Mouse (Mus musculus) forebrain, embryonic 12.5 days (tissue): ENCODE measurements around the gene Rnf43. TPM values are rescaled to one million over a fixed set of nuclear protein-coding genes. Genes with fewer than 3 reads are reported as not detected.
A peak's percentile ranks its signal among the peaks of the same experiment; 100 is the strongest.

Experiments used
- ATAC-seq: fragments of 200-750 bp; cut with Nextera tagmentation; 2 replicates; pipeline ENCODE4 v1.8.0; 2017; ENCODE audit warnings: moderate TSS enrichment; ENCODE audit not compliant: low FRiP score
- H3K27ac ChIP-seq: fragments of 300-500 bp; sonication (generic); 2 replicates; pipeline ENCODE4 v1.5.1; 2016; ENCODE audit warnings: mild to moderate bottlenecking
- H3K27me3 ChIP-seq: fragments of 300-500 bp; sonication (generic); 2 replicates; pipeline ENCODE4 v1.6.1; 2016; ENCODE audit warnings: mild to moderate bottlenecking
- H3K36me3 ChIP-seq: fragments of 300-500 bp; sonication (generic); replicated peaks from 2 replicates; pipeline ENCODE4 v1.6.1; 2016; ENCODE audit warnings: mild to moderate bottlenecking
- H3K4me1 ChIP-seq: fragments of 300-500 bp; sonication (generic); 2 replicates; pipeline ENCODE4 v1.6.1; 2016
- H3K4me2 ChIP-seq: fragments of 300-500 bp; sonication (generic); 2 replicates; pipeline ENCODE4 v1.6.1; 2016; ENCODE audit warnings: mild to moderate bottlenecking, moderate library complexity
- H3K4me3 ChIP-seq: fragments of 300-500 bp; sonication (generic); replicated peaks from 2 replicates; pipeline ENCODE4 v1.5.1; 2016; ENCODE audit warnings: mild to moderate bottlenecking
- H3K9ac ChIP-seq: fragments of 300-500 bp; sonication (generic); 2 replicates; pipeline ENCODE4 v1.6.1; 2016; ENCODE audit warnings: mild to moderate bottlenecking
- H3K9me3 ChIP-seq: fragments of 300-500 bp; sonication (generic); 2 replicates; pipeline ENCODE4 v1.6.1; 2016
- WGBS: fragments of 180-500 bp; shearing (Covaris S2); methylation state at CpG from one replicate; pipeline ENCODE4 v1.1.7; 2016; 5-methylcytosine and 5-hydroxymethylcytosine counted together
- polyA plus RNA-seq: library from polyadenylated mRNA; unstranded; fragments of >200 nt; fragmentation: Nextera tagmentation; extraction: Ambion mirVana; gene quantifications from 2 replicates; pipeline ENCODE4 v1.2.1, GENCODE M21; 2016

Rnf43 gene
- polyA plus RNA-seq, 1 experiment from 2014 or later: 1.4 TPM

DNA sequence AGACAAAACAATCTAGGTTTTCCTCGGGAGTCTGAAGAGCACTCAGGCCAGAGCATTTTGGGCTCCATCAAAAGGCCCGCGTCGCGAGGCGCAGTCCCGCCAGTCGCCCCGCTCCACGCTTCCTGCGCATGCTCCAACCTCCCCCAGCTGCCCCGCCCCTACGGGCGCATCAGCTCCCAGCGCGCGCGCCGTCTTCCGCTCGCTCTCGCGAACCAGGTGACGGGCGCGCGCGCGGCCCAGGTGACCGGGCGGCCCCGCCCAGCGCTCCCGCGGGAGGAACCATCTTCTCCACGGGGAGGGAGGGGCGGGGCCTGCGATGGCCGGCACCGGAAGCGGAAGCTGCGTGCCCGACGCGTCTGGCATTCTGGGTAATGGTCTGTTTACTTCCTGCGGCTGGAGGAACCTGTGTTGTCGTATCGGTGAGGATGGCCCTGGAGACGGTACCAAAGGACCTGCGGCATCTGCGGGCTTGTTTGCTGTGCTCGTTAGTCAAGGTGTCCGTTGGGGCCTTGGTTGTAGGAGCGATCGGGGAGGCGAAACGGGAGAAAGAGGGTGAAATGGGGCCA is 74.7 kb downstream of the Rnf43 start, which contains the start of gene Supt4a:
Supt4a (plus strand) TSS at position 378 of the 566 bp plus-strand sequence.
- no peaks in the 10 kb centered on the region for H3K9me3 ChIP-seq
- under 1% methylated on average over 57 of the region's 57 CpGs for WGBS
- peak within 1 kb of the TSS; percentile 85 for H3K4me3 ChIP-seq

DNA sequence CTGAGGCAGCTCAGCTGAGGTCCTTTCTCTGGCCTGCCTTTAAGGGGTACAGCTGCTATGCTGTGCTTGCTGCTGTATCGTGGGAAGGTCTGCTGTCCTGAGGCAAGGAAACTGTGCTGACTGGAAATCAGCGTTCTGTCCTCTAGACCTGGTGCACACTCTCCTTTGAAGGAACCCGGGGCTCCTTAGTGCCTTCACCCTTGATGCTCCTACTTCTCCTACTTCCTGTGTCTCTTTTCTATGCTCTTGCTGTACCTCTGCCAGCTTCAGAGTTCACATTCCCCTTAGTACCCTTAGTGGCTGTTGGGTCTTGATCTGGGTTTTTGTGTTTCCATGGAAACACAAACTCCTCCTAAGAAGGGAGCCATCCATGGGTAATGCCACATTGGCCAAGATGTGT is 81.2 kb downstream of the Rnf43 start:
- Histone ChIP-seq H3K27ac (no peak overlapping the region), H3K4me1 (no peaks in the 10 kb centered on the region), H3K9me3 (no peaks in the 10 kb centered on the region), H3K4me2 (no peak overlapping the region), H3K9ac (no peak overlapping the region), H3K27me3 (no peaks in the 10 kb centered on the region), H3K36me3 (peaks cover 48% of the 10 kb centered on the region), H3K4me3 (no peak overlapping the region)
- 95% methylated on average over 3 of the region's 3 CpGs for WGBS
- ATAC-seq: no peak

More for the DNA sequence above, 74.7 kb downstream of the Rnf43 start, which contains the start of gene Supt4a:
- H3K27ac ChIP-seq: peak within 1 kb of the TSS; percentile 70
- H3K9ac ChIP-seq: peak within 1 kb of the TSS; percentile 66
- peaks cover 24% of the 10 kb centered on the region for H3K4me1 ChIP-seq
- H3K27me3 ChIP-seq: peaks cover 21% of the 10 kb centered on the region
- peak; percentile 97 for ATAC-seq
- peaks cover 22% of the 10 kb centered on the region for H3K36me3 ChIP-seq
- peak within 1 kb of the TSS; percentile 85 for H3K4me2 ChIP-seq

DNA sequence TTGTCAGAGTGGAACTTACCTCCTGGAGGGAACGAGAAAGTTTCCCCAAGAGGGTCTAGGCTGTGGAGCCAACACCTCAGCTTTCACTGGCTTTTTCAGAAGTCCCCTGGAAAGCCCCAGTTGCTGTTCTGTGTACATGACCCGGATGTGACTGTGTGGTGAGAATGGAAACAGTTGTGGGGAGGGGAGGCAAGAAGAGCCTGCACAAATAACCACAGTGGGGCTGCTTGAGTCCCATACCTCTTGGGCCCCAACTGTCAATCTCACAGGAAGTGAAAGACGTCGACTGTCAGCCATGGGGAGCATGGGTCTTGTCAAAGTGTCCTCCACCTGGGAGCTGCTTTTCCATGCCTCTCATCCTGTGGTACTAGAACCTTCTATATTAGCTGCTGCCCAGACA is 82.4 kb downstream of the Rnf43 start:
- no peak for ATAC-seq
- Histone ChIP-seq H3K4me1 (no peaks in the 10 kb centered on the region), H3K4me2 (no peak overlapping the region), H3K27me3 (no peaks in the 10 kb centered on the region), H3K9me3 (no peaks in the 10 kb centered on the region), H3K27ac (no peak overlapping the region), H3K36me3 (peaks cover 40% of the 10 kb centered on the region), H3K4me3 (no peak overlapping the region), H3K9ac (no peak overlapping the region)
- WGBS: 90% methylated on average over 4 of the region's 4 CpGs

- Histone ChIP-seq H3K9ac (no peak overlapping the region), H3K9me3 (no peaks in the 10 kb centered on the region), H3K4me3 (no peak overlapping the region), H3K4me1 (no peaks in the 10 kb centered on the region), H3K27ac (no peak overlapping the region), H3K27me3 (no peaks in the 10 kb centered on the region), H3K4me2 (no peak overlapping the region), H3K36me3 (peaks cover 33% of the 10 kb centered on the region)
- 81% methylated on average over 9 of the region's 9 CpGs for WGBS
- ATAC-seq: no peak
Observed at GRCm38 (mm10) chr11:87745632-87746555, 83.4 kb downstream of the Rnf43 start.

DNA sequence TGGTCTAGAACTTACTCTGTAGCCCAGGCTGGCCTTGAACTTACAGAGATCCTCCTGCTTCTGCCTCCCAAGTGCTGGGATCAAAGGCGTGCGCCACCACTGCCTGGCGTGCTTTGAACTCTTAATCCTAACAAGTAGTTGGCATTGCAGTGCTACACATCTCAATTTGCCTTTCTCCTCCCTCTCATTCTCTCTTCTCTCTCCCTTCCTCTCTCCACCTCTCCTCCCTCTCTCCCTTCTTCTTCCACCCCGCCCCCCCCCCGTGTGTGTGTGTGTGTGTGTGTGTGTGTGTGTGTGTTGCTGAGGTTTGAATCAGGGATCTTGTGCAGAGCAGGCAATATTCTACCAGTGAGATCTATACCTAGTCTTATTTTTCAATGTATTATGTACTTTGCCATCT is 84.8 kb downstream of the Rnf43 start:
- Histone ChIP-seq H3K36me3 (peaks cover 27% of the 10 kb centered on the region), H3K9ac (no peak overlapping the region), H3K27me3 (no peaks in the 10 kb centered on the region), H3K4me3 (no peak overlapping the region), H3K27ac (no peak overlapping the region), H3K9me3 (no peaks in the 10 kb centered on the region), H3K4me2 (no peak overlapping the region), H3K4me1 (no peaks in the 10 kb centered on the region)
- WGBS: 89% methylated on average over 5 of the region's 5 CpGs
- ATAC-seq: no peak

GRCm38 (mm10) chr11:87747716-87748115 is 85.2 kb downstream of the Rnf43 start:
- no peaks in the 10 kb centered on the region for H3K4me1 ChIP-seq
- WGBS: 94% methylated on average over 7 of the region's 7 CpGs
- ATAC-seq: no peak
- no peak overlapping the region for H3K4me3 ChIP-seq
- H3K9me3 ChIP-seq: no peaks in the 10 kb centered on the region
- no peak overlapping the region for H3K27ac ChIP-seq
- H3K9ac ChIP-seq: no peak overlapping the region
- peaks cover 23% of the 10 kb centered on the region for H3K36me3 ChIP-seq
- H3K27me3 ChIP-seq: no peaks in the 10 kb centered on the region
- H3K4me2 ChIP-seq: no peak overlapping the region

DNA sequence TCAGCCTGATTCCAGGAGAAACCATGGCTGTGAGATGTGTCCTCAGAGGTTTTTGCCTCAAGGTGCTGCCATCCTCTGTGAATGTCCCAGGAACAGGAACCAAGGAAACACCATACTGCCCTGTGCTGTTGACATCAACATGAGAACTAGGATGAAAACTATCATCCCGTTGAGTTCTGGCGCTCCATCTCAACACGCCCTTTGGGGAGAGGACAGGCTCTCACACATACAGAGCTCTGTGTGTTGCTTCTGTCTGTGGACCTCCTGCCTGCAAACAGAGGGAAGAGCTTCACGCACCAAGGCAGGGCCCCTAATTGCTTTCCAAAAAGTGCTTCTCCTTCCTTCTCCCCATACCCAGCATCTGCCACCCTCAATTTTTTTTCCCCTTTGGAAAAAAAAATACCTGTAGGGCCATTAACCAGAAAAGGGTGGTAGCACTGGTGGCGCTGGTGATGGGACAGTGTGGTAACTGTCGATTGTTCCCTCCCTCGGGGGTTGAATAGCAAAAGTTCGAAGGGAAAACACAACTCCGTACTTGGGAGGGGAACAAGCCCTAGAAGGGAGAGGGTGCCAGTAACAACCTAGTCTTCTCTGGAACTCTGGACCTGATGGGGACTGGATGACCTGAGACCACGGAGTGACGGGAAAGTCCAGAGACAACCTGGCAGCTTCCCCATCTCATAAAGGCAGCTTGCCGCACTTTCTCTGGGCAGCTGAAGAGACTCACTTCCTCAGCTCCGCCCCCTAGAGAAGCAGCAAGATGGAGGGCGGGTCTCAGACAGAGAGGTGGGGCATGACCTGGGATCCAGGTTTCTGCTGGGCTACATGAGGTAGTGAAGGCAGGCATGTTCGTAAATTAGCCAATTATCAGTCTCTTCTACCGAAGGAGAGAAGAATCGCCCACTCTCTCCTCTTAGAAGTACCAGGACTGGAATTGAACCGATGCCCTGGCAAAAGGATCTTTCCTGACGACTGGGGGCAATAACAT is 85.9 kb downstream of the Rnf43 start:
- Histone ChIP-seq H3K4me3 (no peak overlapping the region), H3K4me2 (no peak overlapping the region)
- ATAC-seq: no peak

DNA sequence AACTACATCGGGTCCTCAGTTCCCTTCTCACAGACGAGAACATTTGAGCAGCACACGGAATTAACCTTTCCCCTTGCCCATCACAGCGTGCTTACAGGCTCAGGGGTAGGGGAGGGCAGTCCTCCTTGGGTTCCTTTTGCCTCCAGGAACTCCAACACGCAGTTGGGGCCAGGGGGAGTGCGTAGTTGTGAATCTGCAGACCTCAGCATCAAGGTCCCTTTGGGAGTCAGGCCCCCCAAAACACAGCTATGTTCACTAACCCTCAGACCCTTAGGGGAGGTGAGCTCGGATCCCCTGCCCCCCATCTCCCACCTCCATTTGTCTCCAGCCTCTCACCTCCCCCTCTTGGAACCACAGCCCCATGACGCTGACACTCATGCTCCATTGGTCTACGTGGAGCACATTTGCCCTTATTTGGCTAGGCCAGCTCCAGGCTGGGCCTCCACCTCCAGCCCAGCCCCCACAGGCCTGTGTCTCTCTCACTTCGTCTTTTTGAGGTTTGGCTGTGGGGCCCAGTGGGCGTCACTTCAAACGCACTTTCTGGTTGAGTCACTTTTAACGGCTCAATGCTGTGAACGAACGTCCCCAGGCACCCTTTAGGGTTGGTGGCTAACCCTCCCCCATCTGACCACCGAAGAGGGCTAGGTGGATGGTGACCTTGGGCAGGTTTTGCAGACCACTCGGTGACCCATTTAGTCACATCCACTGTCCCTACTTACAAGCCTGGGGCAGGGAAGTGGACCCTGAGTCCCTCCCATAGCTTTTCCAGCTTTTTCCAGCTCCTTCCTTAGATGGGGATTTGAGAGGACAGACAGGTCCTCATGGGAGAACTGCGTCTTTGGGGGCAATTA is 86.9 kb downstream of the Rnf43 start:
- 69% methylated on average over 18 of the region's 18 CpGs for WGBS

More for the DNA sequence above, 85.9 kb downstream of the Rnf43 start:
- H3K9ac ChIP-seq: no peak overlapping the region
- no peaks in the 10 kb centered on the region for H3K9me3 ChIP-seq
- H3K27me3 ChIP-seq: no peaks in the 10 kb centered on the region
- WGBS: 39% methylated on average over 19 of the region's 19 CpGs
- H3K27ac ChIP-seq: no peak overlapping the region
- no peaks in the 10 kb centered on the region for H3K4me1 ChIP-seq
- peaks cover 19% of the 10 kb centered on the region for H3K36me3 ChIP-seq

GRCm38 (mm10) chr11:87750043-87750421 is 87.5 kb downstream of the Rnf43 start:
- no peak overlapping the region for H3K9ac ChIP-seq
- no peaks in the 10 kb centered on the region for H3K27me3 ChIP-seq
- no peak overlapping the region for H3K4me3 ChIP-seq
- 84% methylated on average over 11 of the region's 11 CpGs for WGBS
- no peak overlapping the region for H3K4me2 ChIP-seq
- H3K27ac ChIP-seq: no peak overlapping the region
- H3K9me3 ChIP-seq: no peaks in the 10 kb centered on the region
- H3K36me3 ChIP-seq: peaks cover 4% of the 10 kb centered on the region
- no peaks in the 10 kb centered on the region for H3K4me1 ChIP-seq
- ATAC-seq: no peak

More for the DNA sequence above, 86.9 kb downstream of the Rnf43 start:
- Histone ChIP-seq H3K36me3 (peaks cover 10% of the 10 kb centered on the region), H3K27ac (no peak overlapping the region), H3K9ac (no peak overlapping the region), H3K4me3 (no peak overlapping the region), H3K9me3 (no peaks in the 10 kb centered on the region), H3K27me3 (no peaks in the 10 kb centered on the region), H3K4me2 (no peak overlapping the region), H3K4me1 (no peaks in the 10 kb centered on the region)
- no peak for ATAC-seq

DNA sequence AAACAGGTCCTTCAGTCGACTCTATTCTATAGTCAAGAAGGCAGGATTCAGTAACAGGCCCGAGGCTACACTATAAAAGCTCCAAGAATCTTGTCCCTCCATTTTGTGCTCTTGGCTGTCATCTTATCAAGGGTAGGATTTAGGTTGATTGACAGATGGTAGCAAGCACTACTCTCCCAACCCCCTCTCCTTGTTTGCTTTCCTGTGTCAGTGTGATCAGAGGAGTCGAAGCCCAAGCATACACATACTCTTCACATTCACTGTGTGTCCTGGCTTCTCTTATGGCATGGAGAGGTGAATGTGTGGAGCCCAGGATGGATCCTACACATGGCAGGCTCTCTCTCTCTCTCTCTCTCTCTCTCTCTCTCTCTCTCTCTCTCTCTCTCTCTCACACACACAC is 88.0 kb downstream of the Rnf43 start:
- no peak overlapping the region for H3K9ac ChIP-seq
- no peaks in the 10 kb centered on the region for H3K9me3 ChIP-seq
- H3K4me3 ChIP-seq: no peak overlapping the region
- ATAC-seq: no peak
- no peaks in the 10 kb centered on the region for H3K36me3 ChIP-seq
- no peaks in the 10 kb centered on the region for H3K27me3 ChIP-seq
- H3K27ac ChIP-seq: no peak overlapping the region
- 79% methylated on average over 3 of the region's 3 CpGs for WGBS
- H3K4me2 ChIP-seq: no peak overlapping the region
- no peaks in the 10 kb centered on the region for H3K4me1 ChIP-seq

- ATAC-seq: no peak
- no peak overlapping the region for H3K4me2 ChIP-seq
- no peak overlapping the region for H3K9ac ChIP-seq
- H3K9me3 ChIP-seq: no peaks in the 10 kb centered on the region
- no peak overlapping the region for H3K27ac ChIP-seq
- H3K4me1 ChIP-seq: no peaks in the 10 kb centered on the region
- no peaks in the 10 kb centered on the region for H3K36me3 ChIP-seq
- H3K4me3 ChIP-seq: no peak overlapping the region
- WGBS: 84% methylated on average over 8 of the region's 8 CpGs
- no peaks in the 10 kb centered on the region for H3K27me3 ChIP-seq
Observed at GRCm38 (mm10) chr11:87751031-87751430, 88.5 kb downstream of the Rnf43 start.
